In genomic region chr1:105780079-105780456, GRCm38 (mm10) we compare ENCODE assay signal across 8 mouse cellular contexts. TPM values are rescaled to one million over a fixed set of nuclear protein-coding genes. Genes with fewer than 3 reads are reported as not detected.
DNase-seq lines count a peak whose midpoint lies in the region; ATAC-seq and TF ChIP-seq lines count a peak whose summit lies in the region.

No protein-coding gene starts in this region.

- no peaks in the 10 kb centered on the region for H3K27me3 ChIP-seq in testis, adult 2 months (ENCODE audit: control insufficient read depth, insufficient read depth, low read length)
- peaks cover 48% of the 10 kb centered on the region for H3K27me3 ChIP-seq in liver, embryonic 13.5 days
- no peaks in the 10 kb centered on the region for H3K27me3 ChIP-seq in stomach, postnatal 0 days (ENCODE audit: control insufficient read depth, insufficient read depth, low read length)

- H3K4me2 ChIP-seq in liver, embryonic 13.5 days = peak overlapping the region; percentile 77
- H3K4me2 ChIP-seq in stomach, postnatal 0 days (replicated peaks; ENCODE audit: low read depth) = peak overlapping the region; percentile 95

- TF ChIP-seq POLR2A in testis, adult 2 months (IDR thresholded peaks at IDR 0.05; ENCODE audit: control insufficient read depth, low read depth, low read length) = no peak

- DNase-seq in cerebellum, adult 11 months = peak; percentile 16
- no peak for DNase-seq in cerebellum, adult 11-12 months
- DNase-seq in testis, postnatal 14 days (ENCODE audit: low spot score) = no peak
- DNase-seq in liver, embryonic 13.5 days = no peak
- DNase-seq in stomach, postnatal 0 days (ENCODE audit: low spot score) = no peak
- no peak for DNase-seq in spleen, postnatal 10 days (ENCODE audit: low spot score in 2 of 2)
- no peak for DNase-seq in spleen, adult 12 weeks (ENCODE audit: low spot score)

- peak overlapping the region; percentile 84 for H3K4me3 ChIP-seq in testis, adult 2 months (ENCODE audit: control insufficient read depth, low read depth, low read length)
- peak overlapping the region; percentile 61 for H3K4me3 ChIP-seq in liver, embryonic 13.5 days (replicated peaks)
- peak overlapping the region; percentile 72 for H3K4me3 ChIP-seq in stomach, postnatal 0 days (ENCODE audit: low read depth, low read length)

- no peak overlapping the region for H3K27ac ChIP-seq in testis, adult 2 months (ENCODE audit: control insufficient read depth, insufficient read depth, low read depth, low read length)
- no peak overlapping the region for H3K27ac ChIP-seq in liver, embryonic 13.5 days
- H3K27ac ChIP-seq in stomach, postnatal 0 days (replicated peaks) = no peak overlapping the region

- no peak overlapping the region for H3K9ac ChIP-seq in liver, embryonic 13.5 days
- peak overlapping the region; percentile 76; the same call in 1 of the 2 replicates for H3K9ac ChIP-seq in stomach, postnatal 0 days (ENCODE audit: low read length)

- peaks cover 18% of the 10 kb centered on the region for H3K4me1 ChIP-seq in testis, adult 2 months (ENCODE audit: control insufficient read depth, insufficient read depth, low read length)
- H3K4me1 ChIP-seq in liver, embryonic 13.5 days (replicated peaks) = peaks cover 9% of the 10 kb centered on the region
- H3K4me1 ChIP-seq in stomach, postnatal 0 days (replicated peaks; ENCODE audit: control insufficient read depth, insufficient read depth) = no peaks in the 10 kb centered on the region

- TF ChIP-seq EP300 in stomach, postnatal 0 days (optimal IDR thresholded peaks at IDR 0.05) = no peak

- no peaks in the 10 kb centered on the region for H3K36me3 ChIP-seq in testis, adult 2 months (ENCODE audit: control insufficient read depth, insufficient read depth, low read length)
- H3K36me3 ChIP-seq in liver, embryonic 13.5 days = no peaks in the 10 kb centered on the region
- H3K36me3 ChIP-seq in stomach, postnatal 0 days (ENCODE audit: control insufficient read depth, insufficient read depth, low read length) = no peaks in the 10 kb centered on the region

- WGBS in liver, embryonic 13.5 days (ENCODE audit: insufficient replicate concordance) = 25% methylated on average over 12 of the region's 12 CpGs
- WGBS in stomach, postnatal 0 days = 30% methylated on average over 12 of the region's 12 CpGs

- ATAC-seq in liver, embryonic 13.5 days (ENCODE audit: low read depth) = no peak; the same call in 1 of the 2 replicates
- peak; percentile 57; the same call in 1 of the 2 replicates for ATAC-seq in stomach, postnatal 0 days (ENCODE audit: low FRiP score, low TSS enrichment)

- H3K9me3 ChIP-seq in liver, embryonic 13.5 days (replicated peaks) = no peaks in the 10 kb centered on the region
- H3K9me3 ChIP-seq in stomach, postnatal 0 days (ENCODE audit: control insufficient read depth, low read length) = no peaks in the 10 kb centered on the region

- no peak for TF ChIP-seq CTCF in testis, adult 2 months (IDR thresholded peaks at IDR 0.05; ENCODE audit: control insufficient read depth, insufficient read depth, insufficient replicate concordance, low read depth, low read length)
- TF ChIP-seq CTCF in stomach, postnatal 0 days (IDR thresholded peaks at IDR 0.05; ENCODE audit: low read depth) = no peak

RNA-seq across cellular contexts. Expression of gene Tnfrsf11a, which starts 0.5 kb away (rescaled TPM):
- 0.26 and 0.36 TPM in 2 replicates for polyA plus RNA-seq in testis, adult 2 months (2012; rRNA removed)
- 0.39 and 0.40 TPM in 2 replicates for polyA plus RNA-seq in liver, embryonic 13.5 days (2015; fragmentation: Nextera tagmentation; extraction: Ambion mirVana)
- polyA plus RNA-seq in stomach, postnatal 0 days (2015; fragmentation: Nextera tagmentation; extraction: Ambion mirVana) = 3.2 and 3.8 TPM in 2 replicates
